Mouse (Mus musculus) stomach, embryonic 15.5 days (tissue): ENCODE results near the gene Kdm1b. TPM values are rescaled to one million over a fixed set of nuclear protein-coding genes. Genes with fewer than 3 reads are reported as not detected.

Source experiments
- ATAC-seq: fragments of 200-750 bp; cut with Nextera tagmentation; 2 replicates; pipeline ENCODE4 v1.8.0; 2017; ENCODE audit warnings: low read depth, moderate number of reproducible peaks, moderate TSS enrichment; ENCODE audit not compliant: insufficient read depth, low FRiP score
- H3K27ac ChIP-seq: fragments of 300-500 bp; sonication (generic); 2 replicates; pipeline ENCODE4 v1.5.1; 2015; ENCODE audit warnings: mild to moderate bottlenecking, inconsistent platforms
- H3K27me3 ChIP-seq: fragments of 300-500 bp; sonication (generic); replicated peaks from 2 replicates; pipeline ENCODE4 v1.6.1; 2015; ENCODE audit warnings: inconsistent platforms
- H3K36me3 ChIP-seq: fragments of 300-500 bp; sonication (generic); 2 replicates; pipeline ENCODE4 v1.6.1; 2015; ENCODE audit warnings: inconsistent platforms
- H3K4me1 ChIP-seq: fragments of 300-500 bp; sonication (generic); 2 replicates; pipeline ENCODE4 v1.6.1; 2015; ENCODE audit warnings: inconsistent platforms
- H3K4me2 ChIP-seq: fragments of 300-500 bp; sonication (generic); 2 replicates; pipeline ENCODE4 v1.6.1; 2015; ENCODE audit warnings: mild to moderate bottlenecking, inconsistent platforms
- H3K4me3 ChIP-seq: fragments of 300-500 bp; sonication (generic); replicated peaks from 2 replicates; pipeline ENCODE4 v1.5.1; 2015; ENCODE audit warnings: inconsistent platforms
- H3K9ac ChIP-seq: fragments of 300-500 bp; sonication (generic); 2 replicates; pipeline ENCODE4 v1.6.1; 2015; ENCODE audit warnings: inconsistent platforms
- H3K9me3 ChIP-seq: fragments of 300-500 bp; sonication (generic); 2 replicates; pipeline ENCODE4 v1.6.1; 2016; ENCODE audit warnings: inconsistent platforms
- WGBS: fragments of 180-500 bp; shearing (Covaris S2); methylation state at CpG from one replicate; pipeline ENCODE4 v1.1.7; 2015; 5-methylcytosine and 5-hydroxymethylcytosine counted together
- polyA plus RNA-seq: library from polyadenylated mRNA; unstranded; fragments of >200 nt; fragmentation: Nextera tagmentation; extraction: Ambion mirVana; gene quantifications from 2 replicates; pipeline ENCODE4 v1.2.1, GENCODE M21; 2015

The Kdm1b gene
- polyA plus RNA-seq, 1 experiment from 2014 or later = 12.8 TPM

DNA sequence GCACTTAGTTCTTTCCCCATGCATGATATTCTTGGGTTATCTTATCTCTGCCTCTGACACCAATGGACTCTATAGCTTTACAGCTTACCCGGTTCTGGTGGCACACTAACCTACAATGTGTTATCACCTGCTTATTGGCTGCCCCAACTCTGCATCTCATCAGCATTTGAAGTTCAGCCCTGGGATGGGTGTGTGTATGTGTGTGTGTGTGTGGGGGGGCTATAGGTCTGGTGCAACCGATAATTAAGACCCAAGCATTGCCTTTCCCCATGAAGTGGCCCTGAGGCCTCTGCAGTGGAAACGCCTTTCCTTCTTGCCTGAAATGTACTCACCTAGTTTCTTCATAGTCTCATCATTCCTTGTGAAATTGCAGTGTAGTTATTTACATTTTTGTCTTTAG, 72.7 kb downstream of the Kdm1b start:
- Histone ChIP-seq H3K4me1 (no peaks in the 10 kb centered on the region), H3K27ac (no peak overlapping the region)

GRCm38 (mm10) chr13:47121333-47121889, 78.1 kb downstream of the Kdm1b start:
- ATAC-seq = no peak
- Histone ChIP-seq H3K4me1 (no peaks in the 10 kb centered on the region), H3K9me3 (no peaks in the 10 kb centered on the region), H3K36me3 (no peaks in the 10 kb centered on the region), H3K4me3 (no peak overlapping the region), H3K27me3 (peaks cover 4% of the 10 kb centered on the region; the same call in 1 of the 2 replicates), H3K27ac (no peak overlapping the region), H3K4me2 (no peak overlapping the region), H3K9ac (no peak overlapping the region)
- 41% methylated on average over 12 of the region's 12 CpGs for WGBS

More for the DNA sequence above, 72.7 kb downstream of the Kdm1b start:
- Histone ChIP-seq H3K4me3 (no peak overlapping the region), H3K9me3 (no peaks in the 10 kb centered on the region), H3K4me2 (no peak overlapping the region), H3K36me3 (no peaks in the 10 kb centered on the region), H3K9ac (no peak overlapping the region), H3K27me3 (no peaks in the 10 kb centered on the region)
- ATAC-seq = no peak
- 77% methylated on average over 3 of the region's 3 CpGs for WGBS

DNA sequence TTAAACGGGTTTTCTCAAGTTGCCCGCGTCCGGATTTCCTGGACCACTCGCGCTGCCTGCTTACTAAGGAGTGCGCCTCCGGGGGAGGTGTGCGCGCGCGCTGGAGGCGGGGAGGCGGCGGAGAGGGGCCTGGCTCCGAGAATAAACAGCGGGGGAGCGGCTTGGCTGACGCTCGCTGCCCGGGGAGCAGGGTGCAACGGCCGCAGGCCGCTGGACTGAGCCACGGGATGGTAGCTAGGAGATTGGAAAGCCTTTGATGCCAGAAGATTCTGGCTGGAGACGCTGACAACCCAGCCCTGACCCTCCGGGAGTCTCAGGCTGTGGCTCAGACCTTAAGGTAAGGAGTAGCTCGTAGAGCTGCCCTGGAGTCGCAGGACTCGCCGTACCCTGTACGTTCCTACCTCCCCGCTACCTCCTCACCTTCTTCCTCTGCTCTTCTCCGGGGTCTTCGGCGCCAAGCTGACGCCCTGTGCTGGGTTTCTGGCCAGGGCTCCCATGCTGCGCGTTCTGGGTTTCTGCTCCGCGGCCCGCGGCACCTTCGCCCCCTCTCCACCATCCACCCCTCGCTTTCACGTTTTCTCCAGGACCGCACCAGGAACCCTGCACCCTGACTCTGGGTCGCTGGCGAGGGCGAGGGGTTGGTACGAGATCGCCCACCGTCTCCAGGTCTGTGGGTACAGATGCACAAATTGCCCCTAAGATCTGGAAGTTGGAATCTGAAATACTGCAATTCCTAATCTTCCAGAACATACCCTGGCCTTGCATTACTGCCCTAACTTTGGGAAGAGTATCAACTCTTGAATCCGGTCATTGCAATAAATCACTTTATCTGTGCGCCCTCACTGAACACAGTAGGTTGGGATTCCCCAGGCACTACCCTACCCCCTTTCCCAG, 79.5 kb downstream of the Kdm1b start, which contains the start of gene Rnf144b:
TSS of gene Rnf144b (plus strand) at position 120 of the 894 bp plus-strand sequence.
- WGBS = 1% methylated on average over 53 of the region's 55 CpGs
- ATAC-seq = no peak
- 0 out of 2 replicates have a peak within 1 kb of the TSS, but pooled peaks have one; percentile 7 for H3K9ac ChIP-seq
- H3K9me3 ChIP-seq = no peaks in the 10 kb centered on the region
- peaks cover 4% of the 10 kb centered on the region; the same call in 1 of the 2 replicates for H3K27me3 ChIP-seq
- H3K27ac ChIP-seq = no peak within 1 kb of the TSS
- peak within 1 kb of the TSS; percentile 91 for H3K4me2 ChIP-seq
- peak within 1 kb of the TSS; percentile 50 for H3K4me3 ChIP-seq
- H3K4me1 ChIP-seq = no peaks in the 10 kb centered on the region
- no peaks in the 10 kb centered on the region for H3K36me3 ChIP-seq

- Histone ChIP-seq H3K27me3 (peaks cover 4% of the 10 kb centered on the region; the same call in 1 of the 2 replicates), H3K36me3 (no peaks in the 10 kb centered on the region), H3K9me3 (no peaks in the 10 kb centered on the region), H3K4me3 (no peak overlapping the region), H3K27ac (no peak overlapping the region), H3K4me2 (no peak overlapping the region), H3K4me1 (no peaks in the 10 kb centered on the region), H3K9ac (no peak overlapping the region)
- peak; percentile 53; the same call in 1 of the 2 replicates for ATAC-seq
- 59% methylated on average over 3 of the region's 3 CpGs for WGBS
Observed at GRCm38 (mm10) chr13:47124449-47124848, 81.2 kb downstream of the Kdm1b start.

- no peak overlapping the region for H3K4me2 ChIP-seq
- H3K27me3 ChIP-seq = peaks cover 4% of the 10 kb centered on the region; the same call in 1 of the 2 replicates
- no peak overlapping the region for H3K4me3 ChIP-seq
- H3K9me3 ChIP-seq = no peaks in the 10 kb centered on the region
- H3K27ac ChIP-seq = no peak overlapping the region
- WGBS = 84% methylated on average over 6 of the region's 6 CpGs
- H3K36me3 ChIP-seq = no peaks in the 10 kb centered on the region
- H3K9ac ChIP-seq = no peak overlapping the region
- no peak for ATAC-seq
- H3K4me1 ChIP-seq = no peaks in the 10 kb centered on the region
Observed at GRCm38 (mm10) chr13:47124986-47125385, 81.7 kb downstream of the Kdm1b start.

DNA sequence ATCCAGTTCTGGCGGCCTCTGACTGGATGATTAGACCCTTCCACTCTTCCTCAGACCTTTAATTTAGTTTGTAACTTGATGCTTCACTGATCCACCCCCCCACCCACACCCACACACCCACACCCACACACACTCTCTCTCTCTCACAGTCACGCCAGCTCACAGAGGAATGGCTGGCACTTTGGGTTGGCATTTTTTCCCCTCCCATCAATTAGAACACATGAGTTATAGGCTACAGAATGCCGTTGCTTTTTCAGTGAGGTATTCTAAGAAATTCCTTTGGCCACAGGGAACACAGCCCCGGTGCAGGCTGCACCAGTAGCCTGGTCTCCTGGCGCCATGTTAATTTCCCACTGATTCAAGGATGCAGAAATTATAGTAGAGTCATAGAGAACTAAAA, 82.3 kb downstream of the Kdm1b start:
- H3K36me3 ChIP-seq = no peaks in the 10 kb centered on the region
- no peaks in the 10 kb centered on the region for H3K4me1 ChIP-seq
- ATAC-seq = no peak
- no peaks in the 10 kb centered on the region for H3K9me3 ChIP-seq
- no peak overlapping the region for H3K4me3 ChIP-seq
- no peak overlapping the region for H3K9ac ChIP-seq
- H3K27ac ChIP-seq = no peak overlapping the region
- no peak overlapping the region for H3K4me2 ChIP-seq
- 76% methylated on average over 5 of the region's 5 CpGs for WGBS
- H3K27me3 ChIP-seq = peaks cover 4% of the 10 kb centered on the region; the same call in 1 of the 2 replicates

- Histone ChIP-seq H3K9me3 (no peaks in the 10 kb centered on the region), H3K36me3 (no peaks in the 10 kb centered on the region), H3K9ac (no peak overlapping the region), H3K27ac (no peak overlapping the region), H3K27me3 (no peaks in the 10 kb centered on the region), H3K4me3 (no peak overlapping the region), H3K4me1 (no peaks in the 10 kb centered on the region), H3K4me2 (no peak overlapping the region)
- 69% methylated on average over 4 of the region's 4 CpGs for WGBS
- ATAC-seq = no peak
Observed at GRCm38 (mm10) chr13:47129090-47129489, 85.8 kb downstream of the Kdm1b start.

DNA sequence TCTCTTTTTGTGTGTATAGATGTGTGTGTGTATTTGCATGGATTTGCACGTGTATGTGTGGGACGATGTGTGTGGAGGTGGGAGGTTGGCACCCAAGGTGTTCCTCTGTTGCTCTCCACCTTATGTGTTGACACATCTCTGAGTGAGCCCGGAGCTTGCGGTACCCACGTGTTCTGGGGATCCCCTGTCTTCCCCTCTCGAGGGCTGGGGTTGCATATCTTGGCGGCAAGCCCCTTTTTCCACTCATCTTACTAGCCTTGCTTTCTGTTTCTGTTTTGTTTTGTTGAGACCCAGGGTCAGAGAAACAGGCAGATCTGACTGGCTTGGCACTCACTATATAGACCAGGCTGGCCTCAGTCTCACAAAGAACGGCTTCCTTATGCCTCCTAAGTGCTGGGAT, 89.8 kb downstream of the Kdm1b start:
- no peak overlapping the region for H3K9ac ChIP-seq
- WGBS = 80% methylated on average over 8 of the region's 8 CpGs
- no peak for ATAC-seq

DNA sequence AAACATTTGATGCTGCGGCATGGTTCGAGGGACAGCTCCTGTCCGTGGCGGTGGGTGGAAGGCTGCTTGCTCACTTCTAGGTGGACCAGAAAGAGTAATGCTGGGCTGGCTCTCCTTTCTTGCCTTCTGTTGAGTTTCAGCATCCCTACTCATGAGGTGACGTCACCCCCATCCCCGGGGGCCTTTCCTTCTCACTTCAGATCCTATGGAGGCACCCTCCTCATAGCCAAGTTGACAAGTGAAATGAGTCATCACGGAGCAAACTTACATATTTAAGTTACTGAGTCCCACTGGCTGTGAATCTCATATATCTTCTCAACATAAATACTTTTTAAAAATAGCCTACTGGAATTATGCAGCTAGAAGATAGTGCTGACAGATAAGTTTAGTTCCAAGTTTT, 91.5 kb downstream of the Kdm1b start:
- H3K4me3 ChIP-seq = no peak overlapping the region
- no peak overlapping the region for H3K4me2 ChIP-seq
- no peak overlapping the region for H3K27ac ChIP-seq
- no peak for ATAC-seq
- no peaks in the 10 kb centered on the region for H3K36me3 ChIP-seq
- no peaks in the 10 kb centered on the region for H3K27me3 ChIP-seq
- WGBS = 88% methylated on average over 7 of the region's 7 CpGs
- H3K9me3 ChIP-seq = no peaks in the 10 kb centered on the region
- no peak overlapping the region for H3K9ac ChIP-seq
- no peaks in the 10 kb centered on the region for H3K4me1 ChIP-seq

More for the DNA sequence above, 89.8 kb downstream of the Kdm1b start:
- Histone ChIP-seq H3K9me3 (no peaks in the 10 kb centered on the region), H3K4me3 (no peak overlapping the region), H3K4me2 (no peak overlapping the region), H3K27me3 (no peaks in the 10 kb centered on the region), H3K36me3 (no peaks in the 10 kb centered on the region), H3K27ac (no peak overlapping the region), H3K4me1 (no peaks in the 10 kb centered on the region)

Other genes starting within 250 kb of the Kdm1b start
- 16.9 and 17.9 TPM in 2 replicates for gene Kif13a, start 113.6 kb upstream of the Kdm1b start, polyA plus RNA-seq
- gene Nhlrc1, start 28.6 kb upstream of the Kdm1b start, polyA plus RNA-seq = 3.1 and 3.9 TPM in 2 replicates
- gene Tpmt, start 1.2 kb downstream of the Kdm1b start, polyA plus RNA-seq = 21.4 and 21.8 TPM in 2 replicates
- 271 and 291 TPM in 2 replicates for gene Dek, start 62.7 kb downstream of the Kdm1b start, polyA plus RNA-seq
- gene Rnf144b, start 79.2 kb downstream of the Kdm1b start, polyA plus RNA-seq = 1.7 and 2.0 TPM in 2 replicates